Mouse (Mus musculus) thymus, postnatal 0 days (tissue): ENCODE measurements around the gene Maml3. TPM values are rescaled to one million over a fixed set of nuclear protein-coding genes. Genes with fewer than 3 reads are reported as not detected.

Experiments
- DNase-seq: peaks from one replicate; pipeline ENCODE4 v3.0.0-alpha.2; 2015; ENCODE audit warnings: low spot score
- polyA plus RNA-seq: library from polyadenylated mRNA; unstranded; fragments of >200 nt; fragmentation: Nextera tagmentation; extraction: Ambion mirVana; gene quantifications from 2 replicates; pipeline ENCODE4 v1.2.1, GENCODE M21; 2015

Gene Maml3
- polyA plus RNA-seq, 1 experiment from 2014 or later: 2.6 TPM

GRCm38 (mm10) chr3:52006721-52007330, 98.0 kb downstream of the Maml3 start:
- DNase-seq: no peak

GRCm38 (mm10) chr3:52003663-52004062, 101.2 kb downstream of the Maml3 start:
- no peak for DNase-seq

- DNase-seq: no peak
Measured at GRCm38 (mm10) chr3:52001518-52001895, 103.4 kb downstream of the Maml3 start.

GRCm38 (mm10) chr3:52000871-52001517, 103.9 kb downstream of the Maml3 start:
- DNase-seq: no peak

- peak; percentile 94 for DNase-seq
Measured at GRCm38 (mm10) chr3:51999671-52000437, 105.0 kb downstream of the Maml3 start.

- DNase-seq: no peak
Measured at GRCm38 (mm10) chr3:51998511-51999399, 106.1 kb downstream of the Maml3 start.

- DNase-seq: no peak
Measured at GRCm38 (mm10) chr3:51997616-51998015, 107.3 kb downstream of the Maml3 start.

GRCm38 (mm10) chr3:51986507-51986906, 118.4 kb downstream of the Maml3 start:
- DNase-seq: no peak

- DNase-seq: no peak
Measured at GRCm38 (mm10) chr3:51981496-51981895, 123.4 kb downstream of the Maml3 start.

- no peak for DNase-seq
Measured at GRCm38 (mm10) chr3:51977654-51978352, 127.1 kb downstream of the Maml3 start.

- no peak for DNase-seq
Measured at GRCm38 (mm10) chr3:51974601-51975000, 130.3 kb downstream of the Maml3 start.

- no peak for DNase-seq
Measured at GRCm38 (mm10) chr3:51974153-51974552, 130.7 kb downstream of the Maml3 start.

- no peak for DNase-seq
Measured at GRCm38 (mm10) chr3:51972576-51972975, 132.3 kb downstream of the Maml3 start.

GRCm38 (mm10) chr3:51970489-51970888, 134.4 kb downstream of the Maml3 start:
- no peak for DNase-seq

GRCm38 (mm10) chr3:51969451-51969850, 135.4 kb downstream of the Maml3 start:
- no peak for DNase-seq

GRCm38 (mm10) chr3:51965841-51966240, 139.0 kb downstream of the Maml3 start:
- peak; percentile 3 for DNase-seq

GRCm38 (mm10) chr3:51965436-51965835, 139.4 kb downstream of the Maml3 start:
- no peak for DNase-seq

- no peak for DNase-seq
Measured at GRCm38 (mm10) chr3:51965008-51965407, 139.9 kb downstream of the Maml3 start.

GRCm38 (mm10) chr3:51963891-51964593, 140.8 kb downstream of the Maml3 start:
- peak; percentile 10 for DNase-seq

- DNase-seq: no peak
Measured at GRCm38 (mm10) chr3:51963151-51963791, 141.6 kb downstream of the Maml3 start.
